13 mouse cellular contexts compared by ENCODE assay signal in the genomic region with DNA sequence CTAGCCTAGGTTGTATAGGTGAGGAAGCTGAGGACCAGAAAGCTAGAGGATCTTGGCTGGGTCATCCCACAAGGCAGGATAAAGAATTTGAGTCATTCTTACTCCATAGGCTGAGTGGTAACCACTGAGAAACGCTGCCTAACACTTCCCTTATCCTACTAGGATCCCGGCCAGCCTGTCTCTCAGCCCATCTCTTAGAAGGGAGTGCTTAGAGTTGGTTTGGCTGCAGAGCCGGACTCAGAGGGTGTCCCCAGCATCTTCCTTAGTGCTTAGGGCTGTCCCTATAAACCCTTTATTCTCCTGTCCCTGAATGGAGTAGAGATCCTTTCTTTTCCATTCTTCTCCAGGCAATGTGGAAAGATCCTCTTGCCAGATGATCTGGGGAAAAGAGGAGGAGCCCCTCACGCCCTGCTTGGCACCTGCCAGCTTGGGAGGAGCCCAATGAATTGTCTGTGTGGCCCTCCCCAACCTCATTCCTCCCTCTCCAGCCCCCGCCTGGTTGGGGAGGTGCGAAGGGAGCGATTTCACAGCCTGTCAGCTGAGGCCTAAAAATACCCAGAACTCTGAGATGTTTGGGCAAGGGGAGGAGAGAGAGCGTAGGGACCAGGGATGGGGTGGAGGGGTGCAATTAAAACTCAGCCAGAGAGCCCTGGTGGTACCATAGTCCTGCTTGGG. TPM values are rescaled to one million over a fixed set of nuclear protein-coding genes. Genes with fewer than 3 reads are reported as not detected.
DNase-seq lines count a peak whose midpoint lies in the region; ATAC-seq lines count a peak whose summit lies in the region.
"Had no signal": no experiment of that assay in that cellular context is flagged by ENCODE, and none has a peak within 500 bp of the region (broad histone marks: within the 10 kb centered on the region; RNA-seq: fewer than 3 reads in every experiment).

No protein-coding gene starts in this region.

- DNase-seq in layer of hippocampus, adult 18-20 months (ENCODE audit: low spot score in 2 of 2): peak; percentile 73 to 74
- no peak for DNase-seq in layer of hippocampus, adult 9-10 months (ENCODE audit: low spot score)
- DNase-seq in cerebellum, postnatal 14 days: peak; percentile 59 to 64
- DNase-seq in left cerebral cortex, adult 18-20 months (ENCODE audit: low spot score in 2 of 2): peak; percentile 81 to 89
- peak; percentile 92 for DNase-seq in telencephalon, adult 2 months (ENCODE audit: low read depth, low spot score)
- no peak for DNase-seq in hindbrain, embryonic 11.5 days (ENCODE audit: low spot score)
- no peak for DNase-seq in kidney, postnatal 10 days
- DNase-seq: kidney, adult 18-20 months; lung, embryonic 14.5 days; midbrain, embryonic 14.5 days had no signal

- H3K27me3 ChIP-seq in hindbrain, embryonic 11.5 days (ENCODE audit: control insufficient read depth, insufficient read depth, low read length): no peaks in the 10 kb centered on the region

- H3K4me2 ChIP-seq in hindbrain, embryonic 11.5 days (replicated peaks; ENCODE audit: low read depth, low read length): no peak overlapping the region
- H3K4me2 ChIP-seq: lung, embryonic 14.5 days had no signal

- H3K4me3 ChIP-seq in hindbrain, embryonic 11.5 days (ENCODE audit: low read depth, low read length): no peak overlapping the region
- H3K4me3 ChIP-seq: hindbrain, embryonic 10.5 days had no signal

- no peak for ATAC-seq in hindbrain, embryonic 11.5 days (ENCODE audit: low FRiP score)

- H3K4me1 ChIP-seq in hindbrain, embryonic 11.5 days (replicated peaks; ENCODE audit: control insufficient read depth, insufficient read depth, low read length): no peaks in the 10 kb centered on the region

- no peaks in the 10 kb centered on the region for H3K36me3 ChIP-seq in hindbrain, embryonic 11.5 days (ENCODE audit: control insufficient read depth, insufficient read depth, low read length)
- H3K36me3 ChIP-seq: hindbrain, embryonic 10.5 days had no signal

- H3K27ac ChIP-seq in hindbrain, embryonic 11.5 days (ENCODE audit: low read depth, low read length): no peak overlapping the region
- H3K27ac ChIP-seq: hindbrain, embryonic 10.5 days had no signal

- no peaks in the 10 kb centered on the region for H3K9me3 ChIP-seq in hindbrain, embryonic 11.5 days (ENCODE audit: control insufficient read depth, low read length)
- H3K9me3 ChIP-seq: hindbrain, embryonic 10.5 days had no signal

- H3K9ac ChIP-seq in hindbrain, embryonic 11.5 days (ENCODE audit: low read depth, low read length): no peak overlapping the region
- H3K9ac ChIP-seq: lung, embryonic 14.5 days had no signal

- 56% methylated on average over 8 of the region's 8 CpGs for WGBS in hindbrain, embryonic 11.5 days

RNA-seq across cellular contexts. Expression of a gene that starts 8.7 kb away (rescaled TPM):
- total RNA-seq in layer of hippocampus, adult 18-20 months (2021): 100 to 1,000 TPM; 280 to 316 TPM
- 100 to 1,000 TPM; 267 to 301 TPM for total RNA-seq in left cerebral cortex, adult 18-20 months (2021)
- 2.1 and 2.4 TPM in 2 replicates for polyA plus RNA-seq in hindbrain, embryonic 11.5 days (2014; fragmentation: Nextera tagmentation; extraction: Ambion mirVana)
- total RNA-seq: neutrophil, adult 5-6 weeks had no signal

RNA-seq across cellular contexts. Expression of a gene that starts 59.7 kb away (rescaled TPM):
- total RNA-seq in layer of hippocampus, adult 18-20 months (2021): 10 to 100 TPM; 70.5 to 77.9 TPM
- total RNA-seq in left cerebral cortex, adult 18-20 months (2021): 10 to 100 TPM; 12.7 to 27.8 TPM
- polyA plus RNA-seq in hindbrain, embryonic 11.5 days (2014; fragmentation: Nextera tagmentation; extraction: Ambion mirVana): 0.59 and 0.69 TPM in 2 replicates
- polyA plus RNA-seq: limb, embryonic 11.5 days had no signal

Comparison
In these comparisons a context has a peak if more than half of its experiments do, and no peak if none do; other contexts are left out.
1. DNase-seq: peak in layer of hippocampus, adult 18-20 months (2 of 2), cerebellum, postnatal 14 days (2 of 2), left cerebral cortex, adult 18-20 months (2 of 2) and telencephalon, adult 2 months (single experiment); none in layer of hippocampus, adult 9-10 months (single experiment), hindbrain, embryonic 11.5 days (single experiment) and kidney, postnatal 10 days (single experiment).